Mouse (Mus musculus) C2C12 (cell line): ENCODE data around the gene Capza1. TPM values are rescaled to one million over a fixed set of nuclear protein-coding genes. Genes with fewer than 3 reads are reported as not detected.

Experiments used
- H3K27me3 ChIP-seq: one replicate; pipeline ENCODE4 v1.6.1; 2011; ENCODE audit not compliant: control insufficient read depth, insufficient read depth, insufficient read length
- H3K36me3 ChIP-seq: one replicate; pipeline ENCODE4 v1.6.1; 2011; ENCODE audit not compliant: control insufficient read depth, insufficient read depth
- H3K4me3 ChIP-seq: one replicate; pipeline ENCODE4 v1.5.1; 2011; ENCODE audit warnings: mild to moderate bottlenecking, control low read depth; ENCODE audit not compliant: poor library complexity, insufficient read depth, severe bottlenecking
- H3K79me2 ChIP-seq: one replicate; pipeline ENCODE4 v1.6.1; 2011; ENCODE audit not compliant: control insufficient read depth, insufficient read depth
- H3K79me3 ChIP-seq: one replicate; pipeline ENCODE4 v1.6.1; 2011; ENCODE audit warnings: low read depth, control low read depth
- H3ac ChIP-seq: one replicate; pipeline ENCODE3; 2011; ENCODE audit warnings: low read depth; ENCODE audit not compliant: control insufficient read depth, insufficient read length
- CEBPB ChIP-seq: IDR thresholded peaks from one replicate; pipeline ENCODE4 v1.6.1; 2011; ENCODE audit warnings: low read depth, mild to moderate bottlenecking, control low read depth, moderate library complexity
- CTCF ChIP-seq: IDR thresholded peaks from one replicate; pipeline ENCODE4 v1.5.1; 2011; ENCODE audit not compliant: control insufficient read depth, insufficient read depth, insufficient read length
- FOSL1 ChIP-seq: IDR thresholded peaks from one replicate; pipeline ENCODE4 v1.8.0; 2011; ENCODE audit warnings: mild to moderate bottlenecking, low read length; ENCODE audit not compliant: poor library complexity, insufficient read depth, severe bottlenecking
- MAX ChIP-seq: IDR thresholded peaks from one replicate; pipeline ENCODE4 v1.6.1; 2011; ENCODE audit warnings: mild to moderate bottlenecking, control low read depth
- MYOD1 ChIP-seq: IDR thresholded peaks from one replicate; pipeline ENCODE4 v1.6.1; 2011; ENCODE audit warnings: low read depth; ENCODE audit not compliant: control insufficient read depth, insufficient read length
- MYOG ChIP-seq: IDR thresholded peaks from one replicate; pipeline ENCODE4 v1.6.1; 2011; ENCODE audit not compliant: control insufficient read depth, insufficient read length; ENCODE audit errors: extremely low read depth
- USF1 ChIP-seq: IDR thresholded peaks from one replicate; pipeline ENCODE4 v1.6.1; 2011; ENCODE audit warnings: low read depth, mild to moderate bottlenecking, control low read depth, moderate library complexity
- polyA plus RNA-seq: library from polyadenylated mRNA; unstranded; fragments of >200 nt; fragmentation: generic; extraction: Trizol; gene quantifications from one replicate; pipeline ENCODE4 v1.2.1, GENCODE M21; 2012; ENCODE audit warnings: missing spikeins

Capza1 gene
- polyA plus RNA-seq, 1 experiment: 27.9 TPM

- H3K36me3 ChIP-seq: peaks cover 54% of the 10 kb centered on the region
- no peak overlapping the region for H3ac ChIP-seq
- H3K27me3 ChIP-seq: no peaks in the 10 kb centered on the region
- no peak for TF ChIP-seq MYOD1
- TF ChIP-seq FOSL1: no peak
- TF ChIP-seq MYOG: no peak
- TF ChIP-seq CTCF: no peak
- no peak for TF ChIP-seq CEBPB
- TF ChIP-seq MAX: no peak
- TF ChIP-seq USF1: no peak
- H3K79me3 ChIP-seq: peaks cover 32% of the 10 kb centered on the region
- H3K79me2 ChIP-seq: peaks cover 48% of the 10 kb centered on the region
- no peak overlapping the region for H3K4me3 ChIP-seq
Observed at GRCm38 (mm10) chr3:104792360-104793270, 71.7 kb downstream of the Capza1 start.

GRCm38 (mm10) chr3:104791671-104792070 lies 72.6 kb downstream of the Capza1 start:
- Histone ChIP-seq H3K27me3 (no peaks in the 10 kb centered on the region), H3K79me3 (peaks cover 32% of the 10 kb centered on the region), H3K79me2 (peaks cover 48% of the 10 kb centered on the region), H3K36me3 (peaks cover 49% of the 10 kb centered on the region), H3K4me3 (no peak overlapping the region), H3ac (no peak overlapping the region)
- TF ChIP-seq FOSL1 (no peak), MYOG (no peak), CEBPB (no peak), MYOD1 (no peak), CTCF (no peak), MAX (no peak), USF1 (no peak)

GRCm38 (mm10) chr3:104791017-104791416 lies 73.3 kb downstream of the Capza1 start:
- Histone ChIP-seq H3K36me3 (peaks cover 42% of the 10 kb centered on the region), H3K4me3 (peak overlapping the region; percentile 66)
- TF ChIP-seq MYOD1: no peak
- no peak for TF ChIP-seq USF1
- no peak for TF ChIP-seq CEBPB
- no peak for TF ChIP-seq CTCF
- no peak for TF ChIP-seq FOSL1
- TF ChIP-seq MAX: no peak
- no peak for TF ChIP-seq MYOG

GRCm38 (mm10) chr3:104790401-104790937 lies 73.8 kb downstream of the Capza1 start:
- H3K27me3 ChIP-seq: no peaks in the 10 kb centered on the region
- peak; percentile 46 for TF ChIP-seq CEBPB
- TF ChIP-seq MYOD1: no peak
- H3K79me3 ChIP-seq: peaks cover 32% of the 10 kb centered on the region
- peak overlapping the region; percentile 66 for H3K4me3 ChIP-seq
- peak overlapping the region; percentile 97 for H3ac ChIP-seq
- H3K79me2 ChIP-seq: peaks cover 48% of the 10 kb centered on the region
- peaks cover 37% of the 10 kb centered on the region for H3K36me3 ChIP-seq

More at GRCm38 (mm10) chr3:104791017-104791416, 73.3 kb downstream of the Capza1 start:
- Histone ChIP-seq H3ac (peak overlapping the region; percentile 63), H3K79me2 (peaks cover 48% of the 10 kb centered on the region), H3K27me3 (no peaks in the 10 kb centered on the region), H3K79me3 (peaks cover 32% of the 10 kb centered on the region)

- Histone ChIP-seq H3ac (peak overlapping the region; percentile 97), H3K27me3 (no peaks in the 10 kb centered on the region), H3K79me3 (peaks cover 32% of the 10 kb centered on the region), H3K4me3 (peak overlapping the region; percentile 66), H3K36me3 (peaks cover 33% of the 10 kb centered on the region), H3K79me2 (peaks cover 48% of the 10 kb centered on the region)
- TF ChIP-seq CEBPB (no peak), FOSL1 (no peak), MYOG (no peak), MYOD1 (no peak), USF1 (no peak), MAX (no peak), CTCF (no peak)
Observed at GRCm38 (mm10) chr3:104789822-104790221, 74.5 kb downstream of the Capza1 start.

- H3K27me3 ChIP-seq: no peaks in the 10 kb centered on the region
- peaks cover 32% of the 10 kb centered on the region for H3K36me3 ChIP-seq
- peaks cover 48% of the 10 kb centered on the region for H3K79me2 ChIP-seq
- peaks cover 32% of the 10 kb centered on the region for H3K79me3 ChIP-seq
- peak overlapping the region; percentile 97 for H3ac ChIP-seq
- peak overlapping the region; percentile 66 for H3K4me3 ChIP-seq
- no peak for TF ChIP-seq CEBPB
- TF ChIP-seq MAX: no peak
- TF ChIP-seq CTCF: no peak
- TF ChIP-seq FOSL1: no peak
- no peak for TF ChIP-seq MYOD1
- no peak for TF ChIP-seq USF1
- no peak for TF ChIP-seq MYOG
Observed at GRCm38 (mm10) chr3:104789312-104789605, 75.0 kb downstream of the Capza1 start.
